Mouse (Mus musculus): ENCODE results near the gene Cxcr6.

GRCm38 (mm10) chr9:123769532-123769931 lies 36.7 kb upstream of the Cxcr6 start:
- TF ChIP-seq EP300 (IDR thresholded peaks at IDR 0.05; ENCODE audit: low read depth) (no peak), CTCF (IDR thresholded peaks at IDR 0.05; ENCODE audit: low read depth) (no peak)
